Mouse (Mus musculus): Measurements from ENCODE around the gene Olfr412. TPM values are rescaled to one million over a fixed set of nuclear protein-coding genes. Genes with fewer than 3 reads are reported as not detected.
A peak's percentile ranks its signal among the peaks of the same experiment; 100 is the strongest.

Gene Olfr412
- polyA plus RNA-seq, 1 experiment from 2014 or later = not detected

DNA sequence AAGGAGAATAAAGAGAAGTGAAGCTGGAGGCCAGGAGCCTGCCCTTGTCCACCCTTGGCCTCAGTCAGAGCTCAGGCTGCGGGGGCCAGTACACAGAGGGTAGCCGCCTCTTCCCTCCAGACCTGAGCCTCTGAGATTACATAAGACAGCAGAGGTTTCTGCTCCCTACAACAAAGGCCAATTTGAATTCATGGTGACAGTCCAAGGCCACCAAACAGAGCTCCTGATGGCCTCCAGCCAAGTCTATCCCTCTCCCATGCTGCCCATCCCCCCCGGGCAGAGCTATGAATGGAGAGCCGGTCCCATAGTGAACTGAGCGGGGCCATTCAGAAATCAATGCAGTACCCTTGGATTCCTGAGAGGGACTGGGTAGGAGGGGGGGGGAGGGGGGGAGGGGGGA, 31.6 kb downstream of the Olfr412 start:
- no peaks in the 10 kb centered on the region for H3K36me3 ChIP-seq
- no peaks in the 10 kb centered on the region for H3K9me3 ChIP-seq (replicated peaks)
- no peak overlapping the region for H3K4me3 ChIP-seq (replicated peaks)
- WGBS (ENCODE audit: insufficient replicate concordance) = 77% methylated on average over 5 of the region's 5 CpGs
- no peak overlapping the region for H3K9ac ChIP-seq
- H3K4me1 ChIP-seq (replicated peaks) = 0 out of 2 replicates have a peak, but pooled peaks cover 3% of the 10 kb centered on the region
- H3K27ac ChIP-seq = no peak overlapping the region
- peak; percentile 77 for ATAC-seq (ENCODE audit: low read depth)
- no peaks in the 10 kb centered on the region for H3K27me3 ChIP-seq
- no peak overlapping the region for H3K4me2 ChIP-seq
- no peak for DNase-seq

DNA sequence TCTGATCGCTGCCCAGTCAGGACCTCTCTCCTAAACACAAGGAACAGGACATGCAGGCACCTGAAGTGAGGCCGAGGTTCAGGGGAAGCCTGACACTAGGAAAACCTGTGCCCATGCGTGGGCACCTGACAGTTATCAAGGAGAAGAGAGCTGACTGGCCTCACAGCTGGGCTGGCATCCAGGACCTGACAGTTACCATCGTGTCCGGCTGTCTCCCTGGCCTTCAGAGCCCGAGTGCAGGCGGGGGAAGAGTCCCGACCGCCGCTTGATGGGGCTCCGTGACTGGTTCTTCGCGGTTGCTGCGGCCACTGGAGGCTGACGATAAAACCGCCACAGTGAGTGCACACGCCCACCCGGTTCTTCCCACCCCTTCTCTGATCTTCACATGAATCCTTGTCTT, 33.7 kb downstream of the Olfr412 start:
- H3K36me3 ChIP-seq = no peaks in the 10 kb centered on the region
- 0 out of 2 replicates have a peak, but pooled peaks cover 3% of the 10 kb centered on the region for H3K4me1 ChIP-seq (replicated peaks)
- H3K9ac ChIP-seq = no peak overlapping the region
- no peak for ATAC-seq (ENCODE audit: low read depth)
- H3K4me2 ChIP-seq = no peak overlapping the region
- no peak overlapping the region for H3K4me3 ChIP-seq (replicated peaks)
- no peak for DNase-seq
- no peaks in the 10 kb centered on the region for H3K9me3 ChIP-seq (replicated peaks)
- WGBS (ENCODE audit: insufficient replicate concordance) = 55% methylated on average over 18 of the region's 18 CpGs
- no peak overlapping the region for H3K27ac ChIP-seq
- no peaks in the 10 kb centered on the region for H3K27me3 ChIP-seq

GRCm38 (mm10) chr11:74402126-74402525, 40.3 kb downstream of the Olfr412 start:
- Histone ChIP-seq H3K4me3 (replicated peaks) (no peak overlapping the region), H3K9ac (no peak overlapping the region), H3K9me3 (replicated peaks) (no peaks in the 10 kb centered on the region), H3K4me1 (replicated peaks) (no peaks in the 10 kb centered on the region), H3K36me3 (no peaks in the 10 kb centered on the region), H3K4me2 (no peak overlapping the region), H3K27me3 (no peaks in the 10 kb centered on the region), H3K27ac (no peak overlapping the region)
- 21% methylated on average over 2 of the region's 2 CpGs for WGBS (ENCODE audit: insufficient replicate concordance)
- no peak for ATAC-seq (ENCODE audit: low read depth)
- no peak for DNase-seq

- 48% methylated on average over 2 of the region's 2 CpGs for WGBS (ENCODE audit: insufficient replicate concordance)
- no peak overlapping the region for H3K9ac ChIP-seq
- H3K27me3 ChIP-seq = no peaks in the 10 kb centered on the region
- H3K9me3 ChIP-seq (replicated peaks) = no peaks in the 10 kb centered on the region
- H3K4me1 ChIP-seq (replicated peaks) = no peaks in the 10 kb centered on the region
- no peak overlapping the region for H3K4me3 ChIP-seq (replicated peaks)
- H3K27ac ChIP-seq = no peak overlapping the region
- no peak overlapping the region for H3K4me2 ChIP-seq
- H3K36me3 ChIP-seq = no peaks in the 10 kb centered on the region
- ATAC-seq (ENCODE audit: low read depth) = no peak
- no peak for DNase-seq
These were observed 42.3 kb downstream of the Olfr412 start for GRCm38 (mm10) chr11:74404216-74404615.

DNA sequence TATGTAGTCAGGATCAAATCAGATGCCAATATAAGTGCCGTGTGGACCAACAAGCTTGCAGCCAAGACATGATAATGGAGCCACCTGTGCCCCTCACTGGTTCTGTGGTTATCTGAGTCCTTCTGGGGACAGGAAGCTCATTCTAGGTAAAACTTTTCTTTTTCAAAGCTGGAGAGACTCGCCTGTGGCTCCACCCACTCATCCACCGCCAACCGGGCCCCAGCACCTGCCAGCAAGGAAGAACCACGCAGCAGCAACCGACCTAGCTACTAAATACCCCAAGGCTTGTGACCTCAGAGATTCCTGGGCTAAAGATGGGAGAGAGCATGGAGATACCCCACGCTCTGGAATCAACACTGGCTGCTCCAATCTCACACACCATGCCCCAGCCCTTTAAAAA, 43.3 kb downstream of the Olfr412 start:
- 61% methylated on average over 7 of the region's 7 CpGs for WGBS (ENCODE audit: insufficient replicate concordance)

GRCm38 (mm10) chr11:74408587-74409446, 46.9 kb downstream of the Olfr412 start:
- H3K9me3 ChIP-seq (replicated peaks) = no peaks in the 10 kb centered on the region
- no peak overlapping the region for H3K4me2 ChIP-seq
- ATAC-seq (ENCODE audit: low read depth) (0 out of 2 replicates have a peak, but pooled peaks have one; percentile 43), DNase-seq (no peak)
- H3K36me3 ChIP-seq = no peaks in the 10 kb centered on the region
- no peak overlapping the region for H3K9ac ChIP-seq
- no peak overlapping the region for H3K27ac ChIP-seq
- no peak overlapping the region for H3K4me3 ChIP-seq (replicated peaks)
- 0 out of 2 replicates have a peak, but pooled peaks cover 4% of the 10 kb centered on the region for H3K4me1 ChIP-seq (replicated peaks)
- no peaks in the 10 kb centered on the region for H3K27me3 ChIP-seq
- WGBS (ENCODE audit: insufficient replicate concordance) = 47% methylated on average over 4 of the region's 4 CpGs

More for the DNA sequence above, 43.3 kb downstream of the Olfr412 start:
- ATAC-seq (ENCODE audit: low read depth) = no peak
- Histone ChIP-seq H3K9me3 (replicated peaks) (no peaks in the 10 kb centered on the region), H3K4me3 (replicated peaks) (no peak overlapping the region), H3K27me3 (no peaks in the 10 kb centered on the region), H3K9ac (no peak overlapping the region), H3K4me1 (replicated peaks) (0 out of 2 replicates have a peak, but pooled peaks cover 3% of the 10 kb centered on the region), H3K36me3 (no peaks in the 10 kb centered on the region), H3K4me2 (no peak overlapping the region), H3K27ac (no peak overlapping the region)
- DNase-seq = no peak

DNA sequence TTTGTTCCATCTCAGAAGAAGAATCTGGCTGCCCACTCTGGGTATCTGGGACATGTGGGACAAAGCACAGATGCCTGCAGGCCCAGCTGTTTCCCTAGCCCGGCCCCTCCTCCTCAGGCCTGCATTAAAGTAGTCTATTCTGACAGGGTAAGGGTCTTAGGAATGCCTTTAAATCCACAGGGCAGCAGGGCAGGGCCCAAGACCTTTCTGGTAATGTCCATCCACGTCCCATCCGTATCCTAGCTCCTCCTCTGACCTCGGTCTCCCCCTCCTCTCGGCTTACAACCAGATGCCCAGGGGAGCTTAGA, 47.5 kb downstream of the Olfr412 start:
- Histone ChIP-seq H3K9me3 (replicated peaks) (no peaks in the 10 kb centered on the region), H3K36me3 (no peaks in the 10 kb centered on the region), H3K9ac (no peak overlapping the region), H3K27me3 (no peaks in the 10 kb centered on the region), H3K4me3 (replicated peaks) (no peak overlapping the region), H3K4me2 (no peak overlapping the region), H3K27ac (no peak overlapping the region), H3K4me1 (replicated peaks) (0 out of 2 replicates have a peak, but pooled peaks cover 4% of the 10 kb centered on the region)
- WGBS (ENCODE audit: insufficient replicate concordance) = 67% methylated on average over 5 of the region's 5 CpGs
- no peak for ATAC-seq (ENCODE audit: low read depth)
- DNase-seq = no peak

DNA sequence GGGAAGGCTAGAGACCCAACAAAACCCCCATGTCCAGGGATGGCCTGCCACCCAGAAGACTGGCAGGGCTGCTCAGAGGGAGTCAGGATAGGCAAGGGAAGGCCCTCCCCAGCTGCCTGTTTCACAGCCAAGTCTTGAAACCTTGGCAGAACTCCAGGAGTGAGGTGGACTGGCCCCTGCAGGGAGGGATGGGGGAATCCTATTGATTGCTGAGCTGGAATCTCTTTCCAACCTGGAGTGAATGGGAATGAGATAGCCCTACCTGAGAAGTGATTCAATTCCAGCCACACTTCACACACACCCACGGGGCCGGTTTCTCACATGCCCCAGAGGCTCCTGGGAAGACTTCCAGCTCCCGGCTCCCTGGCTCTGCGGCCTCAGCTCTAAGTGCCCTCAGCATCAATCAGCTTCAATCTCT, 47.9 kb downstream of the Olfr412 start:
- no peaks in the 10 kb centered on the region for H3K36me3 ChIP-seq
- ATAC-seq (ENCODE audit: low read depth) = no peak
- WGBS (ENCODE audit: insufficient replicate concordance) = 73% methylated on average over 4 of the region's 4 CpGs
- H3K4me3 ChIP-seq (replicated peaks) = no peak overlapping the region
- no peaks in the 10 kb centered on the region for H3K27me3 ChIP-seq
- no peaks in the 10 kb centered on the region for H3K9me3 ChIP-seq (replicated peaks)
- DNase-seq = no peak
- H3K4me2 ChIP-seq = no peak overlapping the region
- H3K27ac ChIP-seq = no peak overlapping the region
- H3K9ac ChIP-seq = no peak overlapping the region
- 0 out of 2 replicates have a peak, but pooled peaks cover 4% of the 10 kb centered on the region for H3K4me1 ChIP-seq (replicated peaks)

DNA sequence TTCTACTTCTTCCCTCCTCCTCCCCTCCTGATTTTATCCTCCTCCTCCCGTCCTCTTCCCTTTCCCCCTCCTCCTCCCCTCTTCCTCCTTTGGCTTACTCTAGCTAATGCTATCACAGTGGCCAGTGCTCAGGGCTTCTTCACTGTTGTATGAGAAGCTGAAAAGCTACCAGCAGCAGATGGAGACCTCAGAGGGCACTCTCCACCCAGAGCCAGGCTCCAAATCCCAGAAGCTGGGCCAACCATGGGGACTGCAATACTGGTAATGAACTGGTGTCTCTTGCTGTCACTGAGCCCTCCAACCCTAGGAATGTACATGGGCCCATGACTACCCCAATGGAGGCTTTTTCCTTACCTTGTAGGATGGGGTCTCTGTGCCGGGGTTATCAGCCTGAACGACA, 50.1 kb downstream of the Olfr412 start:
- no peaks in the 10 kb centered on the region for H3K36me3 ChIP-seq
- 56% methylated on average over 3 of the region's 3 CpGs for WGBS (ENCODE audit: insufficient replicate concordance)
- H3K4me2 ChIP-seq = no peak overlapping the region
- no peak overlapping the region for H3K4me3 ChIP-seq (replicated peaks)
- no peak overlapping the region for H3K27ac ChIP-seq
- 0 out of 2 replicates have a peak, but pooled peaks cover 4% of the 10 kb centered on the region for H3K4me1 ChIP-seq (replicated peaks)
- DNase-seq (no peak), ATAC-seq (ENCODE audit: low read depth) (no peak)
- no peak overlapping the region for H3K9ac ChIP-seq
- no peaks in the 10 kb centered on the region for H3K9me3 ChIP-seq (replicated peaks)
- H3K27me3 ChIP-seq = no peaks in the 10 kb centered on the region

DNA sequence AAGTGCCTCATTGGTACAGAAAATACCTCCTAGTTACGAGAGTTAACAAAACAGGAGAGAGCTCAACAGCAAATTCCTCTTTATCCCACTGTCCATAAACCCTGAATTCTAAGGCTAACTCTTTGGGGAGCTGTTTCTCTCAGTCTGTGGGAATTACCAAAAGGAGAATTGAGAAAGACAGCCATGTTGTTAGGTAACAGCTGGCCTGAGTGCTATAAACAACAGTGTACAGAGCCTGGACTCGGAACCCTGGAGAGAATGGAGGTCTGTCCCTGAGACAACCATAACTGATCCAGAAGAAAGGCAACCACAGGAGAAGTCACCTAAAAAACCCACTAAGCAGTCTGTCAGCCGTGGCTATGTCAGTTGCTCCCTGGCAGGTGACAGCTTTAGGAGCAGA, 50.6 kb downstream of the Olfr412 start:
- H3K4me3 ChIP-seq (replicated peaks) = no peak overlapping the region
- ATAC-seq (ENCODE audit: low read depth) = no peak
- H3K9me3 ChIP-seq (replicated peaks) = no peaks in the 10 kb centered on the region
- no peaks in the 10 kb centered on the region for H3K27me3 ChIP-seq
- no peak overlapping the region for H3K4me2 ChIP-seq
- 65% methylated on average over 3 of the region's 3 CpGs for WGBS (ENCODE audit: insufficient replicate concordance)
- no peak overlapping the region for H3K9ac ChIP-seq
- H3K36me3 ChIP-seq = no peaks in the 10 kb centered on the region
- H3K4me1 ChIP-seq (replicated peaks) = 0 out of 2 replicates have a peak, but pooled peaks cover 4% of the 10 kb centered on the region
- no peak for DNase-seq
- H3K27ac ChIP-seq = no peak overlapping the region

DNA sequence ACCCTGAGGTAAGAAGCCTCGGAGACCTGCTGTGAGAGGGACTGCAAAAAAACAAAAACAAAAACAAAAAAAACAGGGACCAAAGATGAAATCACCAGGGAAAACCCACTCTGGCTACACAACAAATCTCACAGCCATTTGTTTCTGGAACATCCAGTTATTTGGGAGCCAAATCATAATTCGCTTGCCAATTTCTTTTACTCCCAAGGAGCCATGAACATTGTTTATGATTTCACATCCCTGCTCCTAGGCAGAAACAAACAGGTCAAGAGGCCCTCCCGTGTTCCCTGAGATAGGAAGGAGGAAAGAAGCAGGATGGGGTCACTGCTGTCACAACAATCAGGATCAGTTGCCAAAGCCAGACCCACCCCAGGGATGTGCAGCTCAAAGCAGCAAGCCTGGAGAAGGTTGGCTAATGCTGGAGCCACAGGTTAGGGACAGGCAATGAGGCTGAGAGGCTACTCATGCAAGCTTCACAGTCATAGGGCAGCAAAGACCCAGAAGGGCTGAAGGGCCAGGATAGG, 51.6 kb downstream of the Olfr412 start:
- Histone ChIP-seq H3K4me1 (replicated peaks) (0 out of 2 replicates have a peak, but pooled peaks cover 4% of the 10 kb centered on the region), H3K36me3 (no peaks in the 10 kb centered on the region), H3K27ac (no peak overlapping the region), H3K9ac (no peak overlapping the region), H3K27me3 (no peaks in the 10 kb centered on the region), H3K9me3 (replicated peaks) (no peaks in the 10 kb centered on the region), H3K4me2 (no peak overlapping the region), H3K4me3 (replicated peaks) (no peak overlapping the region)
- no peak for ATAC-seq (ENCODE audit: low read depth)
- DNase-seq = no peak
- 49% methylated on average over 3 of the region's 3 CpGs for WGBS (ENCODE audit: insufficient replicate concordance)

- no peaks in the 10 kb centered on the region for H3K9me3 ChIP-seq (replicated peaks)
- no peak overlapping the region for H3K4me3 ChIP-seq (replicated peaks)
- H3K9ac ChIP-seq = no peak overlapping the region
- DNase-seq (no peak), ATAC-seq (ENCODE audit: low read depth) (no peak)
- no peak overlapping the region for H3K27ac ChIP-seq
- 45% methylated on average over 9 of the region's 9 CpGs for WGBS (ENCODE audit: insufficient replicate concordance)
- no peak overlapping the region for H3K4me2 ChIP-seq
- H3K36me3 ChIP-seq = no peaks in the 10 kb centered on the region
- H3K4me1 ChIP-seq (replicated peaks) = 0 out of 2 replicates have a peak, but pooled peaks cover 4% of the 10 kb centered on the region
- no peaks in the 10 kb centered on the region for H3K27me3 ChIP-seq
These were observed 52.2 kb downstream of the Olfr412 start for GRCm38 (mm10) chr11:74414112-74414511.

All from liver, embryonic 13.5 days (tissue).